Mouse (Mus musculus): ENCODE results near the gene Akt3.

- TF ChIP-seq POLR2A (IDR thresholded peaks at IDR 0.05; ENCODE audit: low read depth, low read length) (no peak), CTCF (conservative IDR thresholded peaks at IDR 0.05; ENCODE audit: insufficient read depth, insufficient read length, low read depth, low read length) (no peak)
These were observed 196.2 kb downstream of the Akt3 start for GRCm38 (mm10) chr1:177061761-177062160.
